Mouse (Mus musculus) megakaryocyte, embryonic 14.5 days (primary cell): Measurements from ENCODE around the gene Pla2g2c.

ENCODE experiments used
- FLI1 ChIP-seq: IDR thresholded peaks from 2 replicates; pipeline ENCODE4 v1.6.1; 2012; ENCODE audit warnings: low read length, inconsistent platforms, mixed read lengths
- GATA1 ChIP-seq: IDR thresholded peaks from 3 replicates; pipeline ENCODE4 v1.6.1; 2012; ENCODE audit warnings: mixed read lengths, low read length, inconsistent platforms, borderline replicate concordance

DNA sequence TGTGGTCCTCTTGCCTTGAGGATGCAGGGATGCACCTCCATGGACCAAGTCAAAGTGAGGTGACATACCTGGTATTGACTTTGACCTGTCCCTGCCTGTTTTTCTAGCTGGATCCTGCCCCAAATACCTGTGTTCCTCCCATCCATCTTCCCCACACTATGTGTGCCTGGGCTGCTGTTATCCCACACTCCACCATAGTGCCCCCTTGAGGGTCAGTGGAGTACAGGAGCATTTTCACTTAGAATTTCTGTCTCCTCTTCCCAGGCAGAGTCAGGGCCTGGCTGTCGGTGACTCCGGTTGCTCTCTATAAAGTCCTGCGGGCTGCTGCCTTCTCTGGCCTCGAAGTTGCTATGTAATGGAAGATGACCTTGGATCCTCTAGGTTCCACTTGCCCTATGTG, 61.1 kb downstream of the Pla2g2c start:
- TF ChIP-seq GATA1 (no peak), FLI1 (no peak)
